Mouse (Mus musculus) embryo, embryonic 9.5 days (tissue): ENCODE measurements at regions not wholly inside any gene's neighbourhood (a gene's known extent, or its start where the extent isn't known, plus 50 kb on each side); places are given as distances from the start of the nearest gene placed in this dataset.

ENCODE experiments used
- DNase-seq: peaks from one replicate; pipeline ENCODE4 v3.0.0-alpha.2; 2017; ENCODE audit errors: extremely low spot score

GRCm38 (mm10) chr4:131372517-131372916 lies 428.3 kb downstream of the Matn1 start:
- no peak for DNase-seq

DNA sequence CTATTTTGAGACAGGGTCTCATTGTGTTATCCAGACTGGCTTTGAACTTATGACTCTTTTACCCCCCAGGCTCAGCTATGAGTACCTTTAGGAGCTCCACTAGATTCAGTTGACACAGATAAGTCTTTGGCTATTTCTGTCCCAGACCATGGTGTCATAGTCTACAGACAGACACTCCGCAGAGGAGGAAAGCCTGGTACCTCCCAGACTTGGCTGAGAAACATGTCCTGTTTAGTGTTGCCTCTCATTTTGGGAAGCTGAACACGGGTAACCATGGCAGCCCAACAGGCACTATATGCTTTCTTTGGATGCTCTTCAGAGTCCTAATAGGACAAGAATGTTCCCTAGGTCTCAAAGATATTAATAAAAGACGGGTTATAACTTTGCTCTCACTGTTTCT lies 429.0 kb downstream of the Matn1 start:
- no peak for DNase-seq

GRCm38 (mm10) chr4:131374527-131375290 lies 430.5 kb downstream of the Matn1 start:
- no peak for DNase-seq

DNA sequence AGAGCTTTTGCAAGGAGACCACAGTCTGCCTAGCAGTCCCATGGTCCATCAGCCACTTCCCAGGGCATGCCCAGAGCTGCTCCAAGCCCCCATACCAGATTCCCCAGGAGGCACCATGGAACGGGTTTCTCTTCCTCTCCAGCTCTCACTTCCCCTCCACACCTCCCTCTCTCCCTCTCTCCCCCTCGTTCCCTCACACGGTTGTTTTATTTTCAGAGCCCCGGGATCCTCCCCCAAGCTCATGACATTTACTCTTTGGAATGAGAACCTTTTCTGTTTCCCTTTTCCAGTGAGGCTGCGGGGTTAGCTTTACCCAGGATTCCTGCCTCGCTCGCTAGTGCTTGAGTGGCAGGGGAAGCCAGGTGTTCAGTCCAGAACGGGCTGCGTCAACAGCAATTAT lies 436.9 kb downstream of the Matn1 start:
- no peak for DNase-seq

- no peak for DNase-seq
Measured at GRCm38 (mm10) chr4:131381529-131381928, 437.3 kb downstream of the Matn1 start.

DNA sequence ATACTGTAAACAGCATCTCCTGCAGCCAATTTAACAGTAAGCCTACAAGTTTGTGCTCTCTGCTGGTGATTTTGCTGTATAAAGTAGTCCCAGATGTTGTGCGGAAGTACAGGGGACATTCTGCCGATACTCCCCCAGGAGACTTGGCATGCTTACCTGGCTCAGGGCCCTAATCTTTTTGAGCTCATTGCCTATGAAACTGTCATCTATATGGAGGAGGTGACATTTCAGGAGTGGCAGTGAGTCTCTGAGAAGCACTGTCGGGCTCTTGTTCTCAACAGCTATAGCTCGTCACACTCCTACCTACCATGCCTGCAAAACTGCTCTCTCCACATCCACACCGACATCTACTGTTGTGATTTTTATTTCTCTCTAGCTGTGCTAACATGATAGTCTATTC lies 439.7 kb downstream of the Matn1 start:
- DNase-seq = no peak

- DNase-seq = no peak
Measured at GRCm38 (mm10) chr4:131386961-131387360, 442.8 kb downstream of the Matn1 start.

DNA sequence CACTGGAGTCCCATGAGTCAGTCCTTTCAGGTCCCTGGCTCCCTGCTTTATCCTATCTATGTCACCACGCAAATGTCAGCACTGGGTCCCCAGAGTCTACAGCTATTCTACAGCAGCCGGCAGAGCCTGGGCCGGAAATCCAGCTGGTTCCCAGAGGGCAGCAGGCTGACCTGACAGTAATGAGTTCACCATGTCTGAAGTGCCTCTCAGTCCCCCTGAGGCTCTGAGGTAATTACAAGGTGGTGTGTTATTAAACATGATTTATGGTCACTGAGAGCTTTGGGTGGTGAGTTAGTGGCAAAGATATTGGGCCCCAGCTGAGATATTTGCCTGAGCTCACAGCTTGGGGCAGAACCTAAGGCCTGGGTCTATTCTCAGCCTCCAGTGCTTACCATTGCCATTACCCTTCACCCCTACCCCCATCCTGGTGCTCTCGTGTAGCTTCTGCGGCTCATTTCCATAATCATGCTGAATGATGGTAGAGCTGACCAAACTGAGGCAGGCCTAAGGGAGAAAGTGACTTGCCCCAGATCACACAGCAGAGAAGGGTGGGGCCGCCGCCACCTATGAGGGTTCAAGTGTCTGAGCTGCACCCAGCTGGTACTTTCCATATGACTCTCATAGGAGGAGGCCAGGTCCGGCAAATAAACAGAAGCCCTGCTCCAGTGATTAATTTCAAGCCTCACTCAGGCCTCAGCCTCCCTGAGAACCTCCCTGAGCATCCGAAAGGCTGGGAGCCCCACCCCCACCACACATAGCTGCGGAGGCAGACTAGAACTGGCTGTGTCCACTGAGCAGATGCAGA lies 446.8 kb downstream of the Ptpru start:
- DNase-seq = peak; percentile 44

DNA sequence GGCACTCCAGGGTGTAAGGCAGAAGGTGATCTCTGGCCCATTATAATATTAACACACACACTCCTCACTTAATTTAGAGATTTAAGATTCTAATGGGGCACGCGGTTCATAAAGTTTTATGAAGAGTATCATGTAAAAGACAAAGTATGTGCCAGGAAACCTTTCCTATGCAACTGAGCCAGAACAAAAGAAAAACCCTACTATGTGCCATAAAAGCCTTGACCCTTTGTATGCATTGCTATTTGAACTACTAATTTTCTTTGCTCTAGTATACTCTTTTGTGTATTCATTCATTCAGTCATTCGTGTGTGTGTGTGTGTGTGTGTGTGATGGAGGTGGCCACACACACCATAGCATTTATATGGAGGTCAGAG lies 446.2 kb downstream of the Ptpru start:
- no peak for DNase-seq

DNA sequence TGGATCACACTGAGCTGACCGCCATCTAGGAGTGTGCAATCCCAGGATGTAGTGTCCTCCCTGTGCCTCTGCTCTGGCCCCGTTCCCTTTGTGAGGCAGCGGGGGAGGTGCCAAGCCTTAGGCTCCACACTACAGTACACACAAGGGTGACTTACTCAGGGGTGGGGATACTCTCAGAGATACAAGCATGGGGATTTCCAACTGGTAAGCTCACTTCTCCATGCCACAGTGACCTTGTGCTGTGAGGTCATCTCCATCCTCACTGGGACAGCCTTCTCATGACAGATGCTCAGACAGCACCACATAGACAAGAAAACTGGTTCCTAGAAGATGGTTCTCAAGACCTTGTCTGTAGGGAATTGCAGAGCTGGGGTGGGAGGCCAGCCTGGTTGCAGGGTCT lies 445.6 kb downstream of the Ptpru start:
- no peak for DNase-seq

GRCm38 (mm10) chr4:131396226-131396840 lies 441.8 kb downstream of the Ptpru start:
- DNase-seq = no peak

DNA sequence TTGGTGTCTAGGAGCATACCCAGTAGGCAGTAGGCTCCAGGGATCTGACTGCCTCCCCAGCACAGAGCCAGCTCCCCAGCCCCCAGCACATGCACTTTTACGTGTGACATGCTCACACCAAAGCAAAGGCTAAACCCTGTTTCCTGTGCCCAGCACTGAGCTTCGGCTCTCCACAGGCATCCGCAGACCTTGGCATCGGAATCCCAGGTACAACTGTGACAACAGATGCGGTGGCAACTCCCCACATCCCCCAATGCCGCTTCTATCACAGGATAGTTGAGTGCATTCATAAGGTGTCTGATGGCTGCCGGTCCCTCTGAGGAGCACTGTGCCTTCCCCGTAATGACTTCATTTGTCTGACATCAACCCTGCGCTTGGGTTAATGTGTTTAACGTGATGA lies 440.9 kb downstream of the Ptpru start:
- DNase-seq = no peak

GRCm38 (mm10) chr4:131400756-131401155 lies 437.3 kb downstream of the Ptpru start:
- DNase-seq = peak; percentile 69

DNA sequence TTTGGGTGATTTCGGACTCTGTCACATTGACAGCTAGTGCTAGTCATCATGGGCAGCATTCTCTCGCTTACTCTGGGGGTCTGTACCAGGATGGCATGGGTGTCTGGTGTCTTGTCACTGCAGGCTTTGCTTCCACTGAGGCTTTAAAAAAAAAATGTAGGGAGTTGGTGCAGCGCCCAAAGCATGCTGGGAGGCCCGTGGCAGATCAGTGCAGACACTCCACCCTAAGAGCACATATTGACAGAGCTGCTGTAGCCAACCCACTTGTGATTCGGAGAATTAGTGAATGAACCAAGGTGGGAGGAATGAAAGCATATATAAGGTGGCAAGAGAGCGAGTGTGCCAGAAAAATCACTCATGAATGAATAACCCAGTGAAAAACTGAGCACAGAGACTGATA lies 436.8 kb downstream of the Ptpru start:
- DNase-seq = no peak

GRCm38 (mm10) chr4:131405376-131406017 lies 432.6 kb downstream of the Ptpru start:
- DNase-seq = no peak

DNA sequence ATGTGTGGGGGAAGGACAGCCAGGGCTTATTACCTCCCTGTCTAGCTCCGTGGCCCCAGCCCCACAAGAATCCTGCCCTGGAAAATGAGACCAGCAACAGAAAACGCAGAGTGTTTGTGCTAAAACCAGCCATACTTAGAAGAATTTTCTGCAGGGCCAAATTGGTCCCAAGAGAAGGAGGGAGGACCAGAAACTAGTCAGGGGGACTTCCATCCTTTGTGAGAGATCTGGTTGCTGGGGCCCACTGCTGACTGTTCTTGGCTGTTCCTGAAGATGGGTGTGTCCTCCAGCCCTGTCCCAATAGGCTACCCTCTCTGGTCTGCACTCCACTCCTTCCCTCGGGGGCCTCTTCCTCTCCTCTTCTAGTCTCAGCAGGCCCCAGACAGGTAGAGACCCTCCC lies 430.6 kb downstream of the Ptpru start:
- DNase-seq = no peak

- DNase-seq = no peak
Measured at GRCm38 (mm10) chr4:131408644-131409043, 429.4 kb downstream of the Ptpru start.

DNA sequence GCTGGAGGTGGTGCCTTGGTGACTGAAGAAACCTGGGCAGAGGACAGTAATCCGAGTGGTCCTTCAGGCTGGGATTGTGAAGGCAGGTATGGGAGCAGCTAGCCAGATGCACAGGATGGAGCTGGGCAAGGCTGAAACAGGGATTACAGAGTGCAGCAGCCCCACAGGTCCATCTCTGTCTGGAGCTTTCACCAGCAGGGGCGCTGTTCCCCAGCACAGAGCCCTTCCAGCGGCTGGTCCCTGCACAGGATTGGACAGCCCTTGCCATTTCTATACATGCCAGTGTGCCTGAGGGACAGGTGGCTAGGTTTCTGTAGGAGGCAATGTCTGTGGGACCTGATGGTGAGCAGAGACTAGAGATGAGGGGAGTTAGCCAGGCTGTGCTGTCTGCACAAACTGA lies 428.3 kb downstream of the Ptpru start:
- peak; percentile 44 for DNase-seq

DNA sequence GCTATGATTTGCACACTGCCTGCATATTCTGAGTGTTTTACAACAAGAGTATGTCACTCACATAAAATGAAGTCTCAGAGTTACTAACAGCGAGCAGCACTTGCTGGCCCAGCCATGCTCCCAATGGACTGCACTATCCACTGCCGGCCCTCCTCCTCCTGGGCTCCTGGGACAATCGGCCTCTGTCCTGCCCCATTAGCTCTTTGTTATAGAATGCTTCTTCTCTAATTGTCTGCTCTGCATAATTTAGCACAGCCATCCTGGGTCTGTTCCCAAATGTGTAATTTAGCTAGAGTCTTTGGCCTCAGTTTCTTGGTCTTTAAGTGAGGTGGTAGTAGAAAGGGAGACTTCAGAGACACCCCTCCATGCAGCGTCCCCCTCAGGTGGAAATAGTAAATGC lies 426.2 kb downstream of the Ptpru start:
- no peak for DNase-seq

GRCm38 (mm10) chr4:131413380-131413779 lies 424.7 kb downstream of the Ptpru start:
- DNase-seq = no peak

- DNase-seq = no peak
Measured at GRCm38 (mm10) chr4:131415453-131415852, 422.6 kb downstream of the Ptpru start.

DNA sequence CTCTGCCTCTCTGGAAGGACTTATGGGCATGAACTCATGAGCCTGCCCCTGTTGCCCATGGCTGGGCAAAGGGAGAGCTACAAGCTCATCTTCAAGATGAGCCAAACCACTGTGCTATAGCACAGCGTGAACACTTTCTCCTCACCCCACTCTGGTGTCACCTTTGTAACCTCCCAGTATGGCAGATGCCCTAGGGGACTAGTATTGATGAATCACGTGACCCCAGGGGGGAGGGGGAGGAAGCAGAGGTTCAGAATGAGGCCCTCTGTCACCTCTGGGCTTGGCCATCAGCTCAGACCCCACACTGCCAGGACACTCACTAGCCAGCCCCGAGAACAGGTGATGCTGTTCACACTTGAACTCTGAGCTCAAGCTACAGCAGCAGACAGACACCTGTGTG lies 421.9 kb downstream of the Ptpru start:
- no peak for DNase-seq
